Comparison of ENCODE assay signal across 28 mouse cellular contexts in the genomic region with DNA sequence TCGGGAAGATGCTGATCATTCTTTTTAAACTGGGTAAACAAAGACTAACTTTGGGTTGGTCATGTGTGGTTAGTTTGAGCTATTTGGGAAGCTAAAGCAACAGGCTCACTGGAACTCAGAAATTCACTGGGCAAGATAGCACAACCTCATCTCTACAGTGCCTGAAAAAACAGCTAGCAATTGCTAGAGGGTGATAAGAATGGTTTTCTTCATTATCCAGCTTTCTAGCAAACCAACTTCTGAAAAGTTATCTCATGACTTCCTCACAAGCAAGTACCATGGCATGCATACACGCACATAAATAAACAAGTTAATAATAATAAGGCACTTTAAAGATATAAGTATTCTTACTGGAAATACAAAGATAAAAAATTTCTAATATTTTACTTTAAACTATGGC.
"Had no signal": no experiment of that assay in that cellular context is flagged by ENCODE, and none has a peak within 500 bp of the region (broad histone marks: within the 10 kb centered on the region; RNA-seq: fewer than 3 reads in every experiment).

No protein-coding gene starts in this region.

- H3K27ac ChIP-seq: limb, embryonic 10.5 days; limb, embryonic 12.5 days; limb, embryonic 13.5 days; limb, embryonic 15.5 days; liver, embryonic 12.5 days; liver, embryonic 13.5 days; liver, embryonic 14.5 days; liver, embryonic 15.5 days; lung, embryonic 15.5 days; macrophage; midbrain, embryonic 10.5 days; midbrain, embryonic 12.5 days; midbrain, embryonic 13.5 days; midbrain, embryonic 15.5 days; neural tube, embryonic 12.5 days had no signal

- H3K9me3 ChIP-seq: limb, embryonic 10.5 days; limb, embryonic 12.5 days; limb, embryonic 13.5 days; limb, embryonic 15.5 days; liver, embryonic 12.5 days; liver, embryonic 13.5 days; liver, embryonic 15.5 days; lung, embryonic 15.5 days; megakaryocyte, embryonic 14.5 days; midbrain, embryonic 10.5 days; midbrain, embryonic 12.5 days; midbrain, embryonic 13.5 days; midbrain, embryonic 15.5 days; neural tube, embryonic 12.5 days had no signal

- DNase-seq: left cerebral cortex, postnatal 4 days; liver; liver, embryonic 13.5 days; liver, postnatal 0 days; lung, adult 18-20 months; lung, adult 2 months; lung, embryonic 14.5 days; lung, postnatal 10 days; lung, postnatal 14 days; lung, postnatal 36 days; lung, postnatal 4 days; midbrain, embryonic 14.5 days had no signal

- H3K9ac ChIP-seq: limb, embryonic 12.5 days; limb, embryonic 13.5 days; limb, embryonic 15.5 days; liver, embryonic 12.5 days; liver, embryonic 13.5 days; liver, embryonic 14.5 days; liver, embryonic 15.5 days; liver, postnatal 0 days; lung, embryonic 14.5 days; lung, embryonic 15.5 days; midbrain, embryonic 12.5 days; midbrain, embryonic 13.5 days; midbrain, embryonic 15.5 days; neural tube, embryonic 12.5 days had no signal

- H3K4me3 ChIP-seq: limb, embryonic 10.5 days; limb, embryonic 12.5 days; limb, embryonic 13.5 days; limb, embryonic 15.5 days; liver, embryonic 12.5 days; liver, embryonic 13.5 days; liver, embryonic 15.5 days; lung, embryonic 15.5 days; megakaryocyte, embryonic 14.5 days; midbrain, embryonic 10.5 days; midbrain, embryonic 12.5 days; midbrain, embryonic 13.5 days; midbrain, embryonic 15.5 days; myocyte; neural tube, embryonic 12.5 days had no signal

- H3K4me1 ChIP-seq: limb, embryonic 10.5 days; limb, embryonic 12.5 days; limb, embryonic 13.5 days; limb, embryonic 15.5 days; liver, embryonic 12.5 days; lung, embryonic 15.5 days; midbrain, embryonic 10.5 days; midbrain, embryonic 12.5 days; midbrain, embryonic 13.5 days; midbrain, embryonic 15.5 days; neural tube, embryonic 12.5 days had no signal

- H3K27me3 ChIP-seq: limb, embryonic 12.5 days; limb, embryonic 13.5 days; limb, embryonic 15.5 days; liver, embryonic 12.5 days; liver, embryonic 13.5 days; liver, embryonic 15.5 days; lung, embryonic 15.5 days; megakaryocyte, embryonic 14.5 days; midbrain, embryonic 12.5 days; midbrain, embryonic 13.5 days; midbrain, embryonic 15.5 days; neural tube, embryonic 12.5 days had no signal
